Mouse (Mus musculus): ENCODE data around the gene Pcx. TPM values are rescaled to one million over a fixed set of nuclear protein-coding genes. Genes with fewer than 3 reads are reported as not detected.
A peak's percentile ranks its signal among the peaks of the same experiment; 100 is the strongest.

Gene Pcx
- polyA plus RNA-seq, 1 experiment, result 286 TPM

GRCm38 (mm10) chr19:4535922-4536321 lies 25.6 kb downstream of the Pcx start:
- no peak for DNase-seq
- Histone ChIP-seq H3K4me1 (ENCODE audit: control insufficient read depth, insufficient read depth, low read length) (peaks cover 8% of the 10 kb centered on the region; the same call in 1 of the 2 replicates), H3K36me3 (ENCODE audit: control insufficient read depth, insufficient read depth, low read length) (no peaks in the 10 kb centered on the region), H3K27me3 (replicated peaks; ENCODE audit: control insufficient read depth, insufficient read depth, low read length) (no peaks in the 10 kb centered on the region), H3K27ac (ENCODE audit: insufficient read depth, low read depth, low read length) (no peak overlapping the region), H3K4me3 (ENCODE audit: insufficient read depth, low read depth, low read length) (no peak overlapping the region)
- no peak for TF ChIP-seq POLR2A (IDR thresholded peaks at IDR 0.05; ENCODE audit: low read depth, low read length)
- TF ChIP-seq CTCF (conservative IDR thresholded peaks at IDR 0.05; ENCODE audit: insufficient read depth, insufficient read length, low read depth, low read length), result no peak

GRCm38 (mm10) chr19:4536606-4537005 lies 26.3 kb downstream of the Pcx start:
- Histone ChIP-seq H3K27me3 (replicated peaks; ENCODE audit: control insufficient read depth, insufficient read depth, low read length) (no peaks in the 10 kb centered on the region), H3K4me3 (ENCODE audit: insufficient read depth, low read depth, low read length) (no peak overlapping the region), H3K36me3 (ENCODE audit: control insufficient read depth, insufficient read depth, low read length) (no peaks in the 10 kb centered on the region), H3K4me1 (ENCODE audit: control insufficient read depth, insufficient read depth, low read length) (peaks cover 13% of the 10 kb centered on the region), H3K27ac (ENCODE audit: insufficient read depth, low read depth, low read length) (no peak overlapping the region)
- TF ChIP-seq CTCF (conservative IDR thresholded peaks at IDR 0.05; ENCODE audit: insufficient read depth, insufficient read length, low read depth, low read length) (no peak), POLR2A (IDR thresholded peaks at IDR 0.05; ENCODE audit: low read depth, low read length) (no peak)
- 78% methylated on average over 3 of the region's 3 CpGs for WGBS
- no peak for DNase-seq

DNA sequence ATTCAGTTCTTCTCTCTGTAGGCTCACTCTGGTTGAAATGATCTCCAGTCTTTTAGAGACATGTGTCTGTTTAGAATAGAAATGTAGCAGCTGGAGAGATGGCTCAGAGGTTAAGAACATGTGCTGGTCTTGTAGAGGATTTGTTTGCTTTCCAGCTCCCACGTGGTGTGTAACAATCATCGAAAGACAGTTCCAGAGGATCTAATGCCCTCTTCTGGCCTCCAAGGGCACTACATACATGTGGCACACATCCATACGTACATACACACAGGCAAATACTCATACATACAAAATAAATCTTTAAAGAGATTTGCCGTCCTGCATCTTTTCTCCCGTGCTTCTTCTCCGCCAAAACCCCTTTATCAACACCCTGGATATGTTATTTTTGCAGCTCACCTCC lies 30.0 kb downstream of the Pcx start:
- WGBS, result 85% methylated on average over 6 of the region's 6 CpGs
- Histone ChIP-seq H3K4me3 (ENCODE audit: insufficient read depth, low read depth, low read length) (no peak overlapping the region), H3K27me3 (replicated peaks; ENCODE audit: control insufficient read depth, insufficient read depth, low read length) (no peaks in the 10 kb centered on the region), H3K36me3 (ENCODE audit: control insufficient read depth, insufficient read depth, low read length) (no peaks in the 10 kb centered on the region), H3K4me1 (ENCODE audit: control insufficient read depth, insufficient read depth, low read length) (peaks cover 23% of the 10 kb centered on the region), H3K27ac (ENCODE audit: insufficient read depth, low read depth, low read length) (no peak overlapping the region)
- DNase-seq, result no peak
- TF ChIP-seq POLR2A (IDR thresholded peaks at IDR 0.05; ENCODE audit: low read depth, low read length) (no peak), CTCF (conservative IDR thresholded peaks at IDR 0.05; ENCODE audit: insufficient read depth, insufficient read length, low read depth, low read length) (peak; percentile 28; the same call in 1 of the 2 replicates)

GRCm38 (mm10) chr19:4540992-4541391 lies 30.7 kb downstream of the Pcx start:
- H3K4me1 ChIP-seq (ENCODE audit: control insufficient read depth, insufficient read depth, low read length), result peaks cover 27% of the 10 kb centered on the region
- DNase-seq, result peak; percentile 61
- H3K36me3 ChIP-seq (ENCODE audit: control insufficient read depth, insufficient read depth, low read length), result no peaks in the 10 kb centered on the region
- no peaks in the 10 kb centered on the region for H3K27me3 ChIP-seq (replicated peaks; ENCODE audit: control insufficient read depth, insufficient read depth, low read length)
- no peak for TF ChIP-seq CTCF (conservative IDR thresholded peaks at IDR 0.05; ENCODE audit: insufficient read depth, insufficient read length, low read depth, low read length)
- no peak for TF ChIP-seq POLR2A (IDR thresholded peaks at IDR 0.05; ENCODE audit: low read depth, low read length)
- WGBS, result 50% methylated on average over 3 of the region's 3 CpGs
- H3K27ac ChIP-seq (ENCODE audit: insufficient read depth, low read depth, low read length), result peak overlapping the region; percentile 80
- H3K4me3 ChIP-seq (ENCODE audit: insufficient read depth, low read depth, low read length), result no peak overlapping the region

DNA sequence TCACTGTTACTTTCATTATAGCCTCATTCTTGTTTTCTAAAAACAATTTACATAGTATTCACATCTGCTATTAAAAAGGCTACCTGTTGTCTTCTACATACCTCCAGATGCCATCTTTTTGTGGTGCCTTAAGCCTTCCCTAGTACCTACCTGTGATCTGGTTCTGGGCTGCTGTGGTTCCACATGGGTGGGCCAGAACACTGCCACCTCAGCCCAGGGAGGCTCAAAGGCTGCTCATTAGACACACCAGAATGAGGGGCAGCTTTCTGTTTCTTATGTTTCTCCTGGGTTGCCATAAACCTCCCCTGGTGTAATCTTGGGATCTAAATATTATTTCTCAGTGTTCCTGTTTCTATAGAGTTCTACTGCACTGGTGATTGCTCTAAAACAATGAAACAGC lies 31.8 kb downstream of the Pcx start:
- Histone ChIP-seq H3K4me1 (ENCODE audit: control insufficient read depth, insufficient read depth, low read length) (peaks cover 27% of the 10 kb centered on the region), H3K27ac (ENCODE audit: insufficient read depth, low read depth, low read length) (no peak overlapping the region), H3K4me3 (ENCODE audit: insufficient read depth, low read depth, low read length) (no peak overlapping the region), H3K27me3 (replicated peaks; ENCODE audit: control insufficient read depth, insufficient read depth, low read length) (no peaks in the 10 kb centered on the region), H3K36me3 (ENCODE audit: control insufficient read depth, insufficient read depth, low read length) (no peaks in the 10 kb centered on the region)
- DNase-seq, result peak; percentile 48
- no peak for TF ChIP-seq CTCF (conservative IDR thresholded peaks at IDR 0.05; ENCODE audit: insufficient read depth, insufficient read length, low read depth, low read length)
- no peak for TF ChIP-seq POLR2A (IDR thresholded peaks at IDR 0.05; ENCODE audit: low read depth, low read length)

DNA sequence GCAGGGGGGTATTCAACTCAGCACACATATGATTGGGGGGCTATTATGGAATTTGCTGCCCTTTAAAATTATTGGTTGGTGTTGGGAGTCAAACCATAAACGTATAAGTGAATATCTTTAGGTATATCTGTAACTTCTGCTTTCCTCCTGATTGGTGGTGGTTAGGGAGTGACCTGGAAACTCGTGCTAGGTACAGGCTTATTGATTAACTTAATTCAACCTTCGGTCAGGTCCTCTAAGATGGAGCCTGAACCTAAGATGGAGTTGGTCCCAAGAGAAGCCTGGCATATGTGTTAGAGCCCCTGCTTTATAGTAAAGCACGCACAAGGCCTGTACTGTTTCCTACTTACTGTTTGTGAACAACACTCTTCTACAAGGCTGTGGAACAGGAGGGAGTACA lies 34.8 kb downstream of the Pcx start:
- Histone ChIP-seq H3K27me3 (replicated peaks; ENCODE audit: control insufficient read depth, insufficient read depth, low read length) (no peaks in the 10 kb centered on the region), H3K27ac (ENCODE audit: insufficient read depth, low read depth, low read length) (0 out of 2 replicates have a peak overlapping the region, but pooled peaks have one; percentile 20)
- peak; percentile 56 for DNase-seq

GRCm38 (mm10) chr19:4545841-4546240 lies 35.6 kb downstream of the Pcx start:
- Histone ChIP-seq H3K4me1 (ENCODE audit: control insufficient read depth, insufficient read depth, low read length) (peaks cover 27% of the 10 kb centered on the region), H3K27ac (ENCODE audit: insufficient read depth, low read depth, low read length) (no peak overlapping the region), H3K4me3 (ENCODE audit: insufficient read depth, low read depth, low read length) (no peak overlapping the region), H3K36me3 (ENCODE audit: control insufficient read depth, insufficient read depth, low read length) (no peaks in the 10 kb centered on the region), H3K27me3 (replicated peaks; ENCODE audit: control insufficient read depth, insufficient read depth, low read length) (no peaks in the 10 kb centered on the region)
- no peak for DNase-seq
- WGBS, result 72% methylated on average over 6 of the region's 6 CpGs
- TF ChIP-seq CTCF (conservative IDR thresholded peaks at IDR 0.05; ENCODE audit: insufficient read depth, insufficient read length, low read depth, low read length), result no peak
- no peak for TF ChIP-seq POLR2A (IDR thresholded peaks at IDR 0.05; ENCODE audit: low read depth, low read length)

More for the DNA sequence above, 34.8 kb downstream of the Pcx start:
- TF ChIP-seq POLR2A (IDR thresholded peaks at IDR 0.05; ENCODE audit: low read depth, low read length), result no peak
- no peak for TF ChIP-seq CTCF (conservative IDR thresholded peaks at IDR 0.05; ENCODE audit: insufficient read depth, insufficient read length, low read depth, low read length)
- Histone ChIP-seq H3K4me1 (ENCODE audit: control insufficient read depth, insufficient read depth, low read length) (peaks cover 27% of the 10 kb centered on the region), H3K36me3 (ENCODE audit: control insufficient read depth, insufficient read depth, low read length) (no peaks in the 10 kb centered on the region), H3K4me3 (ENCODE audit: insufficient read depth, low read depth, low read length) (no peak overlapping the region)
- 66% methylated on average over 4 of the region's 4 CpGs for WGBS

All from kidney, adult 2 months (tissue).